Comparison of ENCODE assay signal across 24 mouse cellular contexts in the genomic region with DNA sequence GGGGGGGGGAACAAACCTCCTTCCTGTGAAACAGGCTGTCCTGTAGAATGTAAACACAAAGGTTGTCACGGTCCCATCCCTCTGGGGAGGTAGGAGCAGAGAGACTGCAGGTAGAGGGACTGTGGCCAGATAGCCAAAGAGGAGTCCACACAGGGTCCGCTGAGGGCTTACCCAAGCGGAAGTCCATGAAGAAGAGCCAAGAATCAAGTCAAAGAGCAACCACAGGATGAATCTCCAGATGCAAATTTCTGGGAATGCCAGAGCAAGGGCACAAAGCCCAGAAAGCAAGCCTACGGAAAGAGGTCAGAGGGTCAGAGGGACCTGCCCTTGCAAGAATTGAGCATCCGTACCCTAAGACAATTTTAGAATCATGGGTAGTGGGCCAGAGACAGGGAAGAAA.
DNase-seq lines count a peak whose midpoint lies in the region; ATAC-seq lines count a peak whose summit lies in the region.
"Had no signal": no experiment of that assay in that cellular context is flagged by ENCODE, and none has a peak within 500 bp of the region (broad histone marks: within the 10 kb centered on the region; RNA-seq: fewer than 3 reads in every experiment).

No protein-coding gene starts in this region.

- H3K9me3 ChIP-seq in kidney, embryonic 16.5 days (ENCODE audit: low read length), result peaks cover 3% of the 10 kb centered on the region; the same call in 1 of the 2 replicates
- no peaks in the 10 kb centered on the region for H3K9me3 ChIP-seq in midbrain, embryonic 10.5 days (replicated peaks)
- H3K9me3 ChIP-seq in midbrain, embryonic 13.5 days, result 0 out of 2 replicates have a peak, but pooled peaks cover 2% of the 10 kb centered on the region
- H3K9me3 ChIP-seq: embryonic facial prominence, embryonic 12.5 days; embryonic facial prominence, embryonic 15.5 days had no signal

- no peaks in the 10 kb centered on the region for H3K4me1 ChIP-seq in kidney, embryonic 16.5 days (ENCODE audit: insufficient read depth, low read length)
- peaks cover 13% of the 10 kb centered on the region for H3K4me1 ChIP-seq in midbrain, embryonic 10.5 days
- H3K4me1 ChIP-seq in midbrain, embryonic 13.5 days (replicated peaks), result peaks cover 3% of the 10 kb centered on the region
- H3K4me1 ChIP-seq: embryonic facial prominence, embryonic 12.5 days; embryonic facial prominence, embryonic 15.5 days; hindbrain, embryonic 13.5 days had no signal

- no peak overlapping the region for H3K4me3 ChIP-seq in kidney, embryonic 16.5 days (ENCODE audit: low read length)
- no peak overlapping the region for H3K4me3 ChIP-seq in midbrain, embryonic 10.5 days
- H3K4me3 ChIP-seq in midbrain, embryonic 13.5 days (replicated peaks), result no peak overlapping the region
- H3K4me3 ChIP-seq: embryonic facial prominence, embryonic 12.5 days; embryonic facial prominence, embryonic 15.5 days; gastrocnemius, adult 2 months; hindbrain, embryonic 13.5 days had no signal

- no peaks in the 10 kb centered on the region for H3K27me3 ChIP-seq in kidney, embryonic 16.5 days (ENCODE audit: insufficient read depth, low read length)
- H3K27me3 ChIP-seq in midbrain, embryonic 10.5 days (ENCODE audit: low read depth, poor library complexity, severe bottlenecking), result no peaks in the 10 kb centered on the region
- H3K27me3 ChIP-seq in midbrain, embryonic 13.5 days, result no peaks in the 10 kb centered on the region
- H3K27me3 ChIP-seq: CH12.LX; embryonic facial prominence, embryonic 12.5 days; embryonic facial prominence, embryonic 15.5 days; hindbrain, embryonic 13.5 days had no signal

- 78% methylated on average over 5 of the region's 5 CpGs for WGBS in kidney, embryonic 16.5 days
- 69% methylated on average over 5 of the region's 5 CpGs for WGBS in midbrain, embryonic 10.5 days
- 78% methylated on average over 5 of the region's 5 CpGs for WGBS in midbrain, embryonic 13.5 days

- no peak overlapping the region for H3K4me2 ChIP-seq in kidney, embryonic 16.5 days (replicated peaks; ENCODE audit: low read depth, low read length)
- H3K4me2 ChIP-seq in midbrain, embryonic 13.5 days (replicated peaks), result no peak overlapping the region
- H3K4me2 ChIP-seq: embryonic facial prominence, embryonic 12.5 days; embryonic facial prominence, embryonic 15.5 days; heart, embryonic 11.5 days; hindbrain, embryonic 13.5 days had no signal

- no peaks in the 10 kb centered on the region for H3K36me3 ChIP-seq in kidney, embryonic 16.5 days (ENCODE audit: insufficient read depth, low read length)
- H3K36me3 ChIP-seq in midbrain, embryonic 10.5 days, result no peaks in the 10 kb centered on the region
- no peaks in the 10 kb centered on the region for H3K36me3 ChIP-seq in midbrain, embryonic 13.5 days
- H3K36me3 ChIP-seq: embryonic facial prominence, embryonic 12.5 days; embryonic facial prominence, embryonic 15.5 days; hindbrain, embryonic 13.5 days had no signal

- H3K9ac ChIP-seq in kidney, embryonic 16.5 days (replicated peaks; ENCODE audit: low read length), result no peak overlapping the region
- H3K9ac ChIP-seq in midbrain, embryonic 13.5 days (replicated peaks), result no peak overlapping the region
- H3K9ac ChIP-seq: embryonic facial prominence, embryonic 12.5 days; embryonic facial prominence, embryonic 15.5 days; forebrain, postnatal 0 days; hindbrain, embryonic 13.5 days had no signal

- peak; percentile 50 for DNase-seq in kidney, adult 11 months
- no peak for DNase-seq in kidney, postnatal 10 days
- DNase-seq in kidney, adult 8-10 months, result peak; percentile 26 to 50
- DNase-seq in midbrain, embryonic 10.5 days (ENCODE audit: low spot score), result no peak
- peak; percentile 29 to 36 for DNase-seq in kidney, postnatal 36 days
- DNase-seq in B cell, adult 2 months, result no peak
- DNase-seq: adrenal gland, adult 2 months; adrenal gland, postnatal 14 days; cerebellum, adult 11 months; cerebellum, adult 2 months; cerebellum, postnatal 14 days; forebrain, postnatal 0 days; gastrocnemius, adult 2 months; gastrocnemius, postnatal 14 days; heart, adult 11 months had no signal

- ATAC-seq in kidney, embryonic 16.5 days (ENCODE audit: low FRiP score, low TSS enrichment), result no peak
- no peak for ATAC-seq in midbrain, embryonic 13.5 days
- ATAC-seq: forebrain, embryonic 14.5 days; forebrain, postnatal 0 days; hindbrain, embryonic 16.5 days had no signal

- no peak overlapping the region for H3K27ac ChIP-seq in kidney, embryonic 16.5 days (ENCODE audit: low read length)
- 0 out of 2 replicates have a peak overlapping the region, but pooled peaks have one; percentile 1 for H3K27ac ChIP-seq in midbrain, embryonic 10.5 days (replicated peaks)
- no peak overlapping the region for H3K27ac ChIP-seq in midbrain, embryonic 13.5 days
- H3K27ac ChIP-seq: embryonic facial prominence, embryonic 15.5 days; gastrocnemius, adult 2 months; hindbrain, embryonic 13.5 days had no signal

Comparison
In these comparisons a context has a peak if more than half of its experiments do, and no peak if none do; other contexts are left out.
1. DNase-seq: peak in kidney, adult 11 months (single experiment), kidney, adult 8-10 months (2 of 2) and kidney, postnatal 36 days (2 of 2); none in kidney, postnatal 10 days (single experiment), midbrain, embryonic 10.5 days (single experiment) and B cell, adult 2 months (0 of 2).